Mouse (Mus musculus) ovary, adult 18-20 months (tissue): Measurements from ENCODE around the gene Megf8.
"Not testable (repeated sequence)": the region's sequence is repeated elsewhere in the genome, so short reads cannot be mapped to it uniquely, and the experiment has no call there.

Experiments used
- DNase-seq: peaks from one replicate; pipeline ENCODE4 v3.0.0; 2022; ENCODE audit warnings: low spot score, mixed read lengths

Gene Megf8

GRCm38 (mm10) chr7:25383891-25384290 lies 66.9 kb downstream of the Megf8 start:
- DNase-seq = no peak

GRCm38 (mm10) chr7:25384318-25384717 lies 67.4 kb downstream of the Megf8 start:
- no peak for DNase-seq

GRCm38 (mm10) chr7:25384818-25385217 lies 67.9 kb downstream of the Megf8 start:
- DNase-seq = no peak

- no peak for DNase-seq
Measured at GRCm38 (mm10) chr7:25385259-25385658, 68.3 kb downstream of the Megf8 start.

- peak; percentile 78 for DNase-seq
Measured at GRCm38 (mm10) chr7:25385850-25386555, 69.0 kb downstream of the Megf8 start.

GRCm38 (mm10) chr7:25387811-25388440 lies 71.0 kb downstream of the Megf8 start:
- DNase-seq = no peak

GRCm38 (mm10) chr7:25388916-25389315 lies 72.0 kb downstream of the Megf8 start:
- no peak for DNase-seq

GRCm38 (mm10) chr7:25390054-25390770 lies 73.2 kb downstream of the Megf8 start:
- DNase-seq = peak; percentile 83

- no peak for DNase-seq
Measured at GRCm38 (mm10) chr7:25390986-25391385, 74.0 kb downstream of the Megf8 start.

- no peak for DNase-seq
Measured at GRCm38 (mm10) chr7:25391856-25392453, 75.0 kb downstream of the Megf8 start.

GRCm38 (mm10) chr7:25392851-25393250 lies 75.9 kb downstream of the Megf8 start:
- DNase-seq = no peak

GRCm38 (mm10) chr7:25393451-25394210 lies 76.7 kb downstream of the Megf8 start:
- DNase-seq = no peak

- no peak for DNase-seq
Measured at GRCm38 (mm10) chr7:25394754-25395153, 77.8 kb downstream of the Megf8 start.

- DNase-seq = no peak
Measured at GRCm38 (mm10) chr7:25395186-25395557, 78.2 kb downstream of the Megf8 start.

- peak; percentile 93 for DNase-seq
Measured at GRCm38 (mm10) chr7:25395558-25396521, 78.9 kb downstream of the Megf8 start.

GRCm38 (mm10) chr7:25396621-25397020 lies 79.7 kb downstream of the Megf8 start:
- DNase-seq = no peak

- no peak for DNase-seq
Measured at GRCm38 (mm10) chr7:25398610-25399009, 81.6 kb downstream of the Megf8 start, which contains the start of gene Lipe. Gene Lipe, minus strand, starts transcription at chr7:25398710.

GRCm38 (mm10) chr7:25399028-25399427 lies 82.1 kb downstream of the Megf8 start:
- DNase-seq = not testable (repeated sequence)

GRCm38 (mm10) chr7:25401551-25401950 lies 84.6 kb downstream of the Megf8 start:
- no peak for DNase-seq

GRCm38 (mm10) chr7:25401986-25402385 lies 85.0 kb downstream of the Megf8 start:
- DNase-seq = no peak

GRCm38 (mm10) chr7:25402671-25403101 lies 85.7 kb downstream of the Megf8 start:
- DNase-seq = no peak
